Mouse (Mus musculus) stomach, embryonic 16.5 days (tissue): ENCODE measurements around the gene Sertad3. TPM values are rescaled to one million over a fixed set of nuclear protein-coding genes. Genes with fewer than 3 reads are reported as not detected.
"Not testable (repeated sequence)": the region's sequence is repeated elsewhere in the genome, so short reads cannot be mapped to it uniquely, and the experiment has no call there.

Experiments used
- ATAC-seq: fragments of 200-750 bp; cut with Nextera tagmentation; 2 replicates; pipeline ENCODE4 v1.8.0; 2017; ENCODE audit warnings: moderate number of reproducible peaks, moderate TSS enrichment; ENCODE audit not compliant: insufficient read depth, low FRiP score
- H3K27ac ChIP-seq: fragments of 300-500 bp; sonication (generic); 2 replicates; pipeline ENCODE4 v1.5.1; 2014; ENCODE audit warnings: low read length
- H3K27me3 ChIP-seq: fragments of 300-500 bp; sonication (generic); 2 replicates; pipeline ENCODE4 v1.6.1; 2014; ENCODE audit warnings: low read length, control low read depth, mixed read lengths; ENCODE audit not compliant: control insufficient read depth, insufficient read depth
- H3K36me3 ChIP-seq: fragments of 300-500 bp; sonication (generic); 2 replicates; pipeline ENCODE4 v1.6.1; 2014; ENCODE audit warnings: low read length; ENCODE audit not compliant: control insufficient read depth, insufficient read depth
- H3K4me1 ChIP-seq: fragments of 300-500 bp; sonication (generic); 2 replicates; pipeline ENCODE4 v1.6.1; 2014; ENCODE audit warnings: low read length, control low read depth, mixed read lengths; ENCODE audit not compliant: control insufficient read depth, insufficient read depth
- H3K4me2 ChIP-seq: fragments of 300-500 bp; sonication (generic); 2 replicates; pipeline ENCODE4 v1.6.1; 2014; ENCODE audit warnings: low read depth, low read length, mixed read lengths
- H3K4me3 ChIP-seq: fragments of 300-500 bp; sonication (generic); replicated peaks from 2 replicates; pipeline ENCODE4 v1.5.1; 2014; ENCODE audit warnings: mild to moderate bottlenecking, low read length
- H3K9ac ChIP-seq: fragments of 300-500 bp; sonication (generic); 2 replicates; pipeline ENCODE4 v1.6.1; 2014; ENCODE audit warnings: low read length
- H3K9me3 ChIP-seq: fragments of 300-500 bp; sonication (generic); replicated peaks from 2 replicates; pipeline ENCODE4 v1.6.1; 2016; ENCODE audit warnings: low read length, control low read depth; ENCODE audit not compliant: control insufficient read depth
- WGBS: fragments of 180-500 bp; shearing (Covaris S2); extraction: QIAGEN DNeasy Blood & Tissue Kit; methylation state at CpG from one replicate; pipeline ENCODE4 v1.1.7; 2014; 5-methylcytosine and 5-hydroxymethylcytosine counted together
- polyA plus RNA-seq: library from polyadenylated mRNA; unstranded; fragments of >200 nt; fragmentation: Nextera tagmentation; extraction: Ambion mirVana; gene quantifications from 2 replicates; pipeline ENCODE4 v1.2.1, GENCODE M21; 2015

Gene Sertad3
- polyA plus RNA-seq, 1 experiment from 2014 or later = 38.1 TPM

GRCm38 (mm10) chr7:27494659-27495367 lies 21.2 kb downstream of the Sertad3 start:
- not testable (repeated sequence) for H3K9ac ChIP-seq, H3K27ac ChIP-seq, H3K36me3 ChIP-seq, H3K4me2 ChIP-seq, H3K9me3 ChIP-seq, H3K27me3 ChIP-seq, ATAC-seq, H3K4me3 ChIP-seq
- WGBS = 91% methylated on average over 8 of the region's 9 CpGs
- peaks cover 12% of the 10 kb centered on the region for H3K4me1 ChIP-seq

- peak; percentile 24; the same call in 1 of the 2 replicates for ATAC-seq
- H3K4me1 ChIP-seq = no peaks in the 10 kb centered on the region
- H3K9me3 ChIP-seq = no peaks in the 10 kb centered on the region
- WGBS = 32% methylated on average over 3 of the region's 3 CpGs
- no peaks in the 10 kb centered on the region for H3K27me3 ChIP-seq
- H3K4me2 ChIP-seq = no peak within 1 kb of the TSS
- no peak within 1 kb of the TSS for H3K9ac ChIP-seq
- H3K4me3 ChIP-seq = no peak within 1 kb of the TSS
- no peaks in the 10 kb centered on the region for H3K36me3 ChIP-seq
- H3K27ac ChIP-seq = no peak within 1 kb of the TSS; the same call in 1 of the 2 replicates
These were observed 25.5 kb downstream of the Sertad3 start, which contains the start of gene Prx for GRCm38 (mm10) chr7:27499036-27499435. Gene Prx, plus strand, starts transcription at chr7:27499324.

- 54% methylated on average over 4 of the region's 4 CpGs for WGBS
- no peaks in the 10 kb centered on the region for H3K9me3 ChIP-seq
- H3K4me3 ChIP-seq = no peak overlapping the region
- no peak overlapping the region for H3K4me2 ChIP-seq
- peaks cover 4% of the 10 kb centered on the region for H3K4me1 ChIP-seq
- no peaks in the 10 kb centered on the region for H3K36me3 ChIP-seq
- no peaks in the 10 kb centered on the region for H3K27me3 ChIP-seq
- ATAC-seq = no peak
- no peak overlapping the region; the same call in 1 of the 2 replicates for H3K9ac ChIP-seq
- H3K27ac ChIP-seq = peak overlapping the region; percentile 36; the same call in 1 of the 2 replicates
These were observed 28.1 kb downstream of the Sertad3 start for GRCm38 (mm10) chr7:27501620-27502019.

- WGBS = 37% methylated on average over 9 of the region's 9 CpGs
- ATAC-seq = no peak
- peak overlapping the region; percentile 34 for H3K9ac ChIP-seq
These were observed 33.3 kb downstream of the Sertad3 start for GRCm38 (mm10) chr7:27506765-27507370.

GRCm38 (mm10) chr7:27507711-27508647 lies 34.4 kb downstream of the Sertad3 start:
- Histone ChIP-seq H3K4me3 (peak overlapping the region; percentile 68), H3K36me3 (no peaks in the 10 kb centered on the region), H3K4me2 (peak overlapping the region; percentile 72), H3K9me3 (no peaks in the 10 kb centered on the region), H3K27ac (peak overlapping the region; percentile 100), H3K27me3 (no peaks in the 10 kb centered on the region), H3K9ac (peak overlapping the region; percentile 86), H3K4me1 (peaks cover 14% of the 10 kb centered on the region)
- under 1% methylated on average over 54 of the region's 54 CpGs for WGBS
- ATAC-seq = peak; percentile 95

More at GRCm38 (mm10) chr7:27506765-27507370, 33.3 kb downstream of the Sertad3 start:
- H3K36me3 ChIP-seq = no peaks in the 10 kb centered on the region
- peak overlapping the region; percentile 100 for H3K27ac ChIP-seq
- H3K27me3 ChIP-seq = no peaks in the 10 kb centered on the region
- peak overlapping the region; percentile 72 for H3K4me2 ChIP-seq
- H3K4me1 ChIP-seq = peaks cover 14% of the 10 kb centered on the region
- peak overlapping the region; percentile 68 for H3K4me3 ChIP-seq
- no peaks in the 10 kb centered on the region for H3K9me3 ChIP-seq

GRCm38 (mm10) chr7:27508648-27509005 lies 35.1 kb downstream of the Sertad3 start:
- 17% methylated on average over 6 of the region's 6 CpGs for WGBS
- H3K9me3 ChIP-seq = no peaks in the 10 kb centered on the region
- no peaks in the 10 kb centered on the region for H3K36me3 ChIP-seq
- H3K27me3 ChIP-seq = no peaks in the 10 kb centered on the region
- H3K4me2 ChIP-seq = peak overlapping the region; percentile 72
- peak overlapping the region; percentile 68 for H3K4me3 ChIP-seq
- ATAC-seq = peak; percentile 63
- peaks cover 14% of the 10 kb centered on the region for H3K4me1 ChIP-seq
- peak overlapping the region; percentile 100 for H3K27ac ChIP-seq
- peak overlapping the region; percentile 67 for H3K9ac ChIP-seq

- Histone ChIP-seq H3K27me3 (no peaks in the 10 kb centered on the region), H3K4me1 (peaks cover 14% of the 10 kb centered on the region), H3K36me3 (no peaks in the 10 kb centered on the region), H3K9ac (no peak overlapping the region), H3K27ac (no peak overlapping the region), H3K9me3 (no peaks in the 10 kb centered on the region), H3K4me2 (no peak overlapping the region), H3K4me3 (no peak overlapping the region)
- WGBS = 89% methylated on average over 2 of the region's 2 CpGs
- no peak for ATAC-seq
These were observed 37.2 kb downstream of the Sertad3 start for GRCm38 (mm10) chr7:27510809-27511208.

GRCm38 (mm10) chr7:27514961-27515360 lies 41.4 kb downstream of the Sertad3 start:
- H3K36me3 ChIP-seq = no peaks in the 10 kb centered on the region
- ATAC-seq = peak; percentile 37; the same call in 1 of the 2 replicates
- no peaks in the 10 kb centered on the region for H3K27me3 ChIP-seq
- H3K4me2 ChIP-seq = no peak overlapping the region
- H3K4me3 ChIP-seq = no peak overlapping the region
- H3K4me1 ChIP-seq = no peaks in the 10 kb centered on the region
- H3K9ac ChIP-seq = no peak overlapping the region
- H3K27ac ChIP-seq = no peak overlapping the region
- 0 out of 2 replicates have a peak, but pooled peaks cover 5% of the 10 kb centered on the region for H3K9me3 ChIP-seq
- WGBS = 68% methylated on average over 9 of the region's 9 CpGs
